Mouse (Mus musculus): ENCODE results near the gene C1qc.

DNA sequence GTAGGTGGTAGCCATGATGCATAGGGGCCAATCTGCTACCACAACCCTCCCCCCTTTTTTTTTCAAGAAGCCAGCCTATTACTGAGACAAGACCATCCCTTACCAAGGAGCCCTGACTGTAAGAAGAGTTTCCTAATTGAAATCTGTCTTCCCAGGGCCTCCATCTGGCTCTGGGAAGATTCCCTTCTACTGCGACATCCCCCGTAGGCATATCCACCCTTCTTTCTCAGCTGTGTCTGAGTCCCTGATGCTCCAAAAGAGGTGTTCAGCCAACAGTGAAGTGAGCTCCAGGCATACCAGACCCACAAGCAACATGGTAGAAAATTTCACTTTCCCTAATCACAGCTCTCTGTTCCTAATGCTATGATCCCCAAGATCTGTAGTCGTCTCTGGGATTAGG lies 26.7 kb upstream of the C1qc start:
- no peak for TF ChIP-seq EP300 (IDR thresholded peaks at IDR 0.05)
- TF ChIP-seq CTCF (IDR thresholded peaks at IDR 0.05) = no peak

All from lung, postnatal 0 days (tissue).